Mouse (Mus musculus): ENCODE measurements around the gene Slc35a2.

Slc35a2 gene

GRCm38 (mm10) chrX:7883841-7884567 lies at the start of gene Slc35a2:
TSS of gene Slc35a2 (plus strand) at chrX:7884028.
- ATAC-seq (ENCODE audit: low TSS enrichment), result peak; percentile 77

- ATAC-seq (ENCODE audit: low TSS enrichment), result no peak
Observed at GRCm38 (mm10) chrX:7837146-7837545, 46.7 kb upstream of the Slc35a2 start.

GRCm38 (mm10) chrX:7840842-7841162 lies 43.0 kb upstream of the Slc35a2 start:
- no peak for ATAC-seq (ENCODE audit: low TSS enrichment)

GRCm38 (mm10) chrX:7841163-7842162 lies 42.4 kb upstream of the Slc35a2 start, which contains the start of gene Otud5:
TSS of gene Otud5 (plus strand) at chrX:7841364.
- ATAC-seq (ENCODE audit: low TSS enrichment), result peak; percentile 94

- ATAC-seq (ENCODE audit: low TSS enrichment), result no peak
Observed at GRCm38 (mm10) chrX:7842318-7842717, 41.5 kb upstream of the Slc35a2 start.

GRCm38 (mm10) chrX:7847845-7848244 lies 36.0 kb upstream of the Slc35a2 start:
- ATAC-seq (ENCODE audit: low TSS enrichment), result peak; percentile 65

- peak; percentile 72; the same call in 1 of the 2 replicates for ATAC-seq (ENCODE audit: low TSS enrichment)
Observed at GRCm38 (mm10) chrX:7854578-7854977, 29.2 kb upstream of the Slc35a2 start.

GRCm38 (mm10) chrX:7859191-7859753 lies 24.6 kb upstream of the Slc35a2 start:
- ATAC-seq (ENCODE audit: low TSS enrichment), result no peak

- ATAC-seq (ENCODE audit: low TSS enrichment), result no peak
Observed at GRCm38 (mm10) chrX:7863181-7863580, 20.6 kb upstream of the Slc35a2 start.

- ATAC-seq (ENCODE audit: low TSS enrichment), result no peak
Observed at GRCm38 (mm10) chrX:7864551-7864950, 19.3 kb upstream of the Slc35a2 start.

GRCm38 (mm10) chrX:7865343-7865742 lies 18.5 kb upstream of the Slc35a2 start:
- no peak for ATAC-seq (ENCODE audit: low TSS enrichment)

- no peak for ATAC-seq (ENCODE audit: low TSS enrichment)
Observed at GRCm38 (mm10) chrX:7865786-7866185, 18.0 kb upstream of the Slc35a2 start.

GRCm38 (mm10) chrX:7867141-7867540 lies 16.7 kb upstream of the Slc35a2 start:
- no peak for ATAC-seq (ENCODE audit: low TSS enrichment)

GRCm38 (mm10) chrX:7868506-7868905 lies 15.3 kb upstream of the Slc35a2 start:
- ATAC-seq (ENCODE audit: low TSS enrichment), result no peak

- no peak for ATAC-seq (ENCODE audit: low TSS enrichment)
Observed at GRCm38 (mm10) chrX:7869826-7870225, 14.0 kb upstream of the Slc35a2 start.

- ATAC-seq (ENCODE audit: low TSS enrichment), result peak; percentile 76
Observed at GRCm38 (mm10) chrX:7878007-7878419, 5.8 kb upstream of the Slc35a2 start, which contains the start of gene Pim2. TSS of gene Pim2 (plus strand) at chrX:7878262.

GRCm38 (mm10) chrX:7878495-7878894 lies 5.3 kb upstream of the Slc35a2 start:
- ATAC-seq (ENCODE audit: low TSS enrichment), result peak; percentile 20; the same call in 1 of the 2 replicates

GRCm38 (mm10) chrX:7879819-7880218 lies 4.0 kb upstream of the Slc35a2 start:
- peak; percentile 51 for ATAC-seq (ENCODE audit: low TSS enrichment)

- ATAC-seq (ENCODE audit: low TSS enrichment), result no peak
Observed at GRCm38 (mm10) chrX:7898211-7898610, 14.4 kb downstream of the Slc35a2 start.

GRCm38 (mm10) chrX:7898880-7899874 lies 15.3 kb downstream of the Slc35a2 start, which contains the start of the genes Pqbp1 and Timm17b:
TSS of gene Pqbp1 (minus strand) at chrX:7899269.
TSS of gene Timm17b (plus strand) at chrX:7899357.
- ATAC-seq (ENCODE audit: low TSS enrichment), result peak; percentile 94

GRCm38 (mm10) chrX:7904441-7904840 lies 20.6 kb downstream of the Slc35a2 start:
- no peak for ATAC-seq (ENCODE audit: low TSS enrichment)
